ENCODE assay signal across 8 mouse cellular contexts in the genomic region with DNA sequence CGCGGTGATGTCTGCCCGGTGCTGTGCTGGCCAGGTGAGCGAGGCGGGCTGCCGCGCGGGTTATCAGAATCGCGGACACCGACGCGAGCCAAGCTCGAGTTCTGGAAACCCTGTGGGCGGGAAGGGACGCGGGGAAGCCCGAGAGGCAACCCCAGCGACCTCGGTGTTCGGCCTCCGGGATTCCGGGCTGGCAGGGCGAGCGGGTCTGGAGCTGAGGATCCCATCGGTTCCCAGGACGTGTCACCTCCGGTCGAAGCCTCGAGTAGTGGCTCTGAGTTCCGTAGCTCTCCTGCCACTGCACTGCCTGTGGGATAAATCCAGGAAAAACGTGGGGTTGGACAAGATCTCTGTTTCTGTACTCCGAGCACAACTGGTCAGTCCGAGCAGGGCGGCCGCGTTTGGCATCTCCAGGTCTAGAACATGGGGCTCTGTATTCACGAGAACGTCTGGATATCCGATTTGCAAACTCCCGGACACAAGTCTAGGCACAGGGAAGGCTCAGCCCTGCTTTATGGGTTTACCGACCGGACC. TPM values are rescaled to one million over a fixed set of nuclear protein-coding genes. Genes with fewer than 3 reads are reported as not detected.
DNase-seq lines count a peak whose midpoint lies in the region; ATAC-seq and TF ChIP-seq lines count a peak whose summit lies in the region.

No protein-coding gene starts in this region.

- peak; percentile 51 for ATAC-seq in lung, postnatal 0 days
- peak; percentile 4; the same call in 1 of the 2 replicates for ATAC-seq in granulocyte monocyte progenitor cell, adult 5-6 weeks (replicated peaks; ENCODE audit: poor library complexity, severe bottlenecking)

- peak overlapping the region; percentile 30; the same call in 1 of the 2 replicates for H3K27ac ChIP-seq in cerebellum, adult 2 months (ENCODE audit: insufficient read depth, low read length)
- H3K27ac ChIP-seq in lung, postnatal 0 days (ENCODE audit: low read length), result peak overlapping the region; percentile 97

- TF ChIP-seq POLR2A in cerebellum, adult 2 months (IDR thresholded peaks at IDR 0.05; ENCODE audit: borderline replicate concordance, insufficient read depth, low read length), result no peak

- H3K4me1 ChIP-seq in cerebellum, adult 2 months (ENCODE audit: control insufficient read depth, insufficient read depth, low read length), result no peaks in the 10 kb centered on the region; the same call in 1 of the 2 replicates
- H3K4me1 ChIP-seq in lung, postnatal 0 days (ENCODE audit: insufficient read depth, low read depth, low read length), result peaks cover 12% of the 10 kb centered on the region; the same call in 1 of the 2 replicates

- peak overlapping the region; percentile 63 for H3K4me3 ChIP-seq in cerebellum, adult 2 months (replicated peaks; ENCODE audit: insufficient read depth, low read depth, low read length)
- peak overlapping the region; percentile 85 for H3K4me3 ChIP-seq in lung, postnatal 0 days (ENCODE audit: low read depth, low read length)

- no peaks in the 10 kb centered on the region for H3K9me3 ChIP-seq in lung, postnatal 0 days (ENCODE audit: low read length)

- no peak for TF ChIP-seq EP300 in lung, postnatal 0 days (IDR thresholded peaks at IDR 0.05)

- H3K4me2 ChIP-seq in lung, postnatal 0 days (replicated peaks; ENCODE audit: low read depth, low read length), result peak overlapping the region; percentile 96

- no peak for DNase-seq in cerebellum, adult 2 months
- DNase-seq in cerebellum, adult 18-20 months, result no peak
- DNase-seq in lung, postnatal 0 days (ENCODE audit: low spot score), result no peak
- DNase-seq in lung, postnatal 4 days, result no peak
- peak; percentile 22 for DNase-seq in lung, postnatal 25 days (ENCODE audit: low spot score)
- no peak for DNase-seq in cerebellum, postnatal 25 days
- no peak for DNase-seq in right cerebral cortex, postnatal 36 days (ENCODE audit: low spot score in 2 of 2)

- TF ChIP-seq CTCF in cerebellum, adult 2 months (IDR thresholded peaks at IDR 0.05; ENCODE audit: borderline replicate concordance, insufficient read depth, low read depth, low read length), result no peak
- no peak for TF ChIP-seq CTCF in lung, postnatal 0 days (IDR thresholded peaks at IDR 0.05)

- under 1% methylated on average over 43 of the region's 43 CpGs for WGBS in cerebellum, adult 2 months
- WGBS in lung, postnatal 0 days, result under 1% methylated on average over 43 of the region's 43 CpGs

- H3K9ac ChIP-seq in lung, postnatal 0 days (replicated peaks; ENCODE audit: low read depth), result peak overlapping the region; percentile 76

- H3K36me3 ChIP-seq in lung, postnatal 0 days (ENCODE audit: insufficient read depth, low read length), result no peaks in the 10 kb centered on the region

- no peaks in the 10 kb centered on the region for H3K27me3 ChIP-seq in cerebellum, adult 2 months (ENCODE audit: control insufficient read depth, insufficient read depth, low read length)
- no peaks in the 10 kb centered on the region for H3K27me3 ChIP-seq in lung, postnatal 0 days (replicated peaks; ENCODE audit: insufficient read depth, low read length)

RNA-seq across cellular contexts. Expression of gene Serinc5, which starts 0.4 kb away (rescaled TPM):
- polyA plus RNA-seq in cerebellum, adult 2 months (2012; rRNA removed), result 48.1 and 50.7 TPM in 2 replicates
- 21.4 and 22.0 TPM in 2 replicates for polyA plus RNA-seq in lung, postnatal 0 days (2015; fragmentation: Nextera tagmentation; extraction: Ambion mirVana)
- total RNA-seq in granulocyte monocyte progenitor cell, adult 5-6 weeks (2014; fragmentation: Nextera tagmentation), result 3.9 and 8.7 TPM in 2 replicates
- total RNA-seq in granulocyte monocyte progenitor cell, adult 5-6 weeks (2017), result 4.1 and 5.5 TPM in 2 replicates

RNA-seq across cellular contexts. Expression of gene Spz1, which starts 35.3 kb away (rescaled TPM):
- polyA plus RNA-seq in cerebellum, adult 2 months (2012; rRNA removed), result not detected in 2 replicates
- not detected in 2 replicates for polyA plus RNA-seq in lung, postnatal 0 days (2015; fragmentation: Nextera tagmentation; extraction: Ambion mirVana)
- not detected in 2 replicates for total RNA-seq in granulocyte monocyte progenitor cell, adult 5-6 weeks (2014; fragmentation: Nextera tagmentation)
- total RNA-seq in granulocyte monocyte progenitor cell, adult 5-6 weeks (2017), result not detected in 2 replicates
